In genomic region chr5:145096195-145096594, GRCm38 (mm10) we compare ENCODE assay signal across 25 mouse cellular contexts. TPM values are rescaled to one million over a fixed set of nuclear protein-coding genes. Genes with fewer than 3 reads are reported as not detected.
DNase-seq lines count a peak whose midpoint lies in the region; ATAC-seq and TF ChIP-seq lines count a peak whose summit lies in the region.
"Had no signal": no experiment of that assay in that cellular context is flagged by ENCODE, and none has a peak within 500 bp of the region (broad histone marks: within the 10 kb centered on the region; RNA-seq: fewer than 3 reads in every experiment).

No protein-coding gene starts in this region.

- H3K79me2 ChIP-seq in MEL (ENCODE audit: control insufficient read depth, insufficient read depth, low read length, poor library complexity), result peaks cover 1% of the 10 kb centered on the region; the same call in 1 of the 2 replicates

- no peak for TF ChIP-seq RAD21 in MEL (IDR thresholded peaks at IDR 0.05; ENCODE audit: low read depth, low read length)

- ATAC-seq in megakaryocyte progenitor cell, adult 5-6 weeks (replicated peaks; ENCODE audit: poor library complexity), result peak; percentile 29; the same call in 1 of the 2 replicates
- ATAC-seq: activated CD4-positive, CD25-positive, alpha-beta regulatory T cell, adult 4 months; forebrain, embryonic 14.5 days; forebrain, embryonic 16.5 days had no signal

- TF ChIP-seq POLR2A in MEL (IDR thresholded peaks at IDR 0.05; ENCODE audit: control insufficient read depth in 1 of 2, insufficient read depth in 1 of 2, low read depth in 1 of 2, low read length in 2 of 2, poor library complexity in 1 of 2), result no peak

- no peaks in the 10 kb centered on the region for H3K27me3 ChIP-seq in MEL (ENCODE audit: control insufficient read depth in 1 of 2, insufficient read depth in 2 of 2, low read length in 2 of 2)
- H3K27me3 ChIP-seq: embryonic facial prominence, embryonic 12.5 days; forebrain, embryonic 12.5 days had no signal

- no peak overlapping the region for H3K4me3 ChIP-seq in MEL (ENCODE audit: control insufficient read depth in 1 of 2, insufficient read depth in 1 of 2, low read depth in 2 of 2, low read length in 2 of 2)
- H3K4me3 ChIP-seq: embryonic facial prominence, embryonic 10.5 days; embryonic facial prominence, embryonic 12.5 days; forebrain, embryonic 12.5 days had no signal

- no peak overlapping the region for H3K9ac ChIP-seq in MEL (ENCODE audit: control insufficient read depth, low read depth, low read length, poor library complexity, severe bottlenecking)
- H3K9ac ChIP-seq: embryonic facial prominence, embryonic 12.5 days; forebrain, embryonic 12.5 days had no signal

- TF ChIP-seq CTCF in MEL (IDR thresholded peaks at IDR 0.05 in 2 of 3, conservative IDR thresholded peaks at IDR 0.05 in 1 of 3; ENCODE audit: control insufficient read depth in 1 of 3, insufficient read depth in 1 of 3, low read depth in 2 of 3, low read length in 3 of 3, poor library complexity in 1 of 3, severe bottlenecking in 1 of 3), result no peak

- TF ChIP-seq EP300 in MEL (IDR thresholded peaks at IDR 0.05; ENCODE audit: low read depth in 1 of 2, low read length in 2 of 2), result no peak

- H3K36me3 ChIP-seq in MEL (ENCODE audit: control insufficient read depth in 1 of 2, insufficient read depth in 2 of 2, low read length in 2 of 2), result peaks cover 33 to 44% of the 10 kb centered on the region in 2 experiments

- H3K9me3 ChIP-seq in MEL (replicated peaks; ENCODE audit: insufficient read depth, low read length), result no peaks in the 10 kb centered on the region
- H3K9me3 ChIP-seq: embryonic facial prominence, embryonic 10.5 days; embryonic facial prominence, embryonic 12.5 days; forebrain, embryonic 12.5 days; G1E had no signal

- no peak for DNase-seq in MEL (ENCODE audit: low read depth, low spot score)
- DNase-seq in right cerebral cortex, postnatal 14 days, result no peak
- DNase-seq in layer of hippocampus, adult 11-12 months (ENCODE audit: low spot score), result no peak
- no peak for DNase-seq in layer of hippocampus, postnatal 25 days (ENCODE audit: extremely low spot score in 1 of 2, low spot score in 1 of 2)
- DNase-seq: adrenal gland, adult 8-10 months; adrenal gland, postnatal 14 days; adrenal gland, postnatal 36 days; cerebellum, adult 11-12 months; cerebellum, adult 2 months; cerebellum, adult 9-10 months; cerebellum, postnatal 10 days; cerebellum, postnatal 25 days had no signal

- H3K27ac ChIP-seq in MEL (ENCODE audit: control insufficient read depth, low read depth, low read length), result peak overlapping the region; percentile 6; the same call in 1 of the 2 replicates
- H3K27ac ChIP-seq: embryonic facial prominence, embryonic 10.5 days; embryonic facial prominence, embryonic 12.5 days; forebrain, embryonic 12.5 days had no signal

- peaks cover 13 to 30% of the 10 kb centered on the region in 2 experiments for H3K4me1 ChIP-seq in MEL (ENCODE audit: control insufficient read depth in 1 of 2, insufficient read depth in 2 of 2, low read length in 2 of 2)
- H3K4me1 ChIP-seq: embryonic facial prominence, embryonic 10.5 days; embryonic facial prominence, embryonic 12.5 days; forebrain, embryonic 12.5 days had no signal

TF ChIP-seq in MEL, 35 proteins besides CTCF, POLR2A, EP300 and RAD21:
- no peak for TF ChIP-seq POLR2AphosphoS5 (IDR thresholded peaks at IDR 0.05; ENCODE audit: borderline replicate concordance, low read depth, low read length)
- no peak for TF ChIP-seq USF1 (IDR thresholded peaks at IDR 0.05; ENCODE audit: low read depth, low read length)
- TF ChIP-seq ZKSCAN1 (IDR thresholded peaks at IDR 0.05; ENCODE audit: low read depth, low read length), result no peak
- no peak for TF ChIP-seq MXI1 (IDR thresholded peaks at IDR 0.05; ENCODE audit: low read depth, low read length)
- TF ChIP-seq TCF12 (IDR thresholded peaks at IDR 0.05; ENCODE audit: low read depth, low read length), result no peak
- TF ChIP-seq POLR2AphosphoS2 (IDR thresholded peaks at IDR 0.05; ENCODE audit: low read length), result no peak
- no peak for TF ChIP-seq ZMIZ1 (IDR thresholded peaks at IDR 0.05; ENCODE audit: low read depth, low read length)
- TF ChIP-seq UBTF (IDR thresholded peaks at IDR 0.05; ENCODE audit: borderline replicate concordance, insufficient read depth, low read depth, low read length), result no peak

RNA-seq across cellular contexts. Expression of gene Kpna7, which starts 12.4 kb away (rescaled TPM):
- total RNA-seq in MEL (2012; rRNA removed), result 0.35 and 2.5 TPM in 2 replicates
- 1 to 10 TPM in 1 of 2 experiments, not detected in 1; 2.2 TPM for polyA plus RNA-seq in MEL (2012; ENCODE audit: insufficient read depth in 1 of 2, insufficient read length in 2 of 2, low read depth in 1 of 2, low replicate concordance in 2 of 2, missing spikeins in 1 of 2)
- not detected in 2 replicates for total RNA-seq in megakaryocyte progenitor cell, adult 5-6 weeks (2015)
- not detected in 2 replicates for total RNA-seq in megakaryocyte progenitor cell, adult 5-6 weeks (2017)
- total RNA-seq in layer of hippocampus, postnatal 25 days (2021), result not detected
- total RNA-seq: adrenal gland, adult 18-20 months; adrenal gland, adult 8-10 months; adrenal gland, postnatal 14 days; adrenal gland, postnatal 36 days; G1E had no signal
- polyA plus RNA-seq: activated CD4-positive, CD25-positive, alpha-beta regulatory T cell, adult 4 months; C2C12; cerebellum, adult 2 months; cortical plate, adult 2 months; embryonic facial prominence, embryonic 12.5 days; embryonic facial prominence, embryonic 14.5 days; forebrain, embryonic 12.5 days; forebrain, embryonic 14.5 days; forebrain, embryonic 16.5 days; frontal cortex, adult 2 months; G1E had no signal

RNA-seq across cellular contexts. Expression of gene Arpc1a, which starts 12.6 kb away (rescaled TPM):
- total RNA-seq in MEL (2012; rRNA removed), result 85.8 and 96.9 TPM in 2 replicates
- polyA plus RNA-seq in MEL (2012; ENCODE audit: insufficient read depth in 1 of 2, insufficient read length in 2 of 2, low read depth in 1 of 2, low replicate concordance in 2 of 2, missing spikeins in 1 of 2), result 100 to 1,000 TPM; 187 to 306 TPM
- 72.3 and 79.9 TPM in 2 replicates for total RNA-seq in megakaryocyte progenitor cell, adult 5-6 weeks (2015)
- total RNA-seq in megakaryocyte progenitor cell, adult 5-6 weeks (2017), result 47.7 and 51.2 TPM in 2 replicates
- 100 to 1,000 TPM; 257 to 274 TPM for total RNA-seq in layer of hippocampus, postnatal 25 days (2021)

RNA-seq across cellular contexts. Expression of gene Arpc1b, which starts 17.8 kb away (rescaled TPM):
- 432 and 582 TPM in 2 replicates for total RNA-seq in MEL (2012; rRNA removed)
- 100 to 1,000 TPM; 143 to 708 TPM for polyA plus RNA-seq in MEL (2012; ENCODE audit: insufficient read depth in 1 of 2, insufficient read length in 2 of 2, low read depth in 1 of 2, low replicate concordance in 2 of 2, missing spikeins in 1 of 2)
- 252 and 253 TPM in 2 replicates for total RNA-seq in megakaryocyte progenitor cell, adult 5-6 weeks (2015)
- total RNA-seq in megakaryocyte progenitor cell, adult 5-6 weeks (2017), result 169 and 205 TPM in 2 replicates
- 10 to 100 TPM; 33.6 to 34.2 TPM for total RNA-seq in layer of hippocampus, postnatal 25 days (2021)

RNA-seq across cellular contexts. Expression of gene Pdap1, which starts 43.8 kb away (rescaled TPM):
- 104 and 106 TPM in 2 replicates for total RNA-seq in MEL (2012; rRNA removed)
- 100 to 1,000 TPM in 1 of 2 experiments, not detected in 1; 301 TPM for polyA plus RNA-seq in MEL (2012; ENCODE audit: insufficient read depth in 1 of 2, insufficient read length in 2 of 2, low read depth in 1 of 2, low replicate concordance in 2 of 2, missing spikeins in 1 of 2)
- total RNA-seq in megakaryocyte progenitor cell, adult 5-6 weeks (2015), result 61.3 and 66.9 TPM in 2 replicates
- 152 and 264 TPM in 2 replicates for total RNA-seq in megakaryocyte progenitor cell, adult 5-6 weeks (2017)
- total RNA-seq in layer of hippocampus, postnatal 25 days (2021), result 100 to 1,000 TPM in 1 of 2 experiments, 10 to 100 TPM in 1; 90.1 to 102 TPM

RNA-seq across cellular contexts. Expression of gene Bud31, which starts 44.0 kb away (rescaled TPM):
- 203 and 207 TPM in 2 replicates for total RNA-seq in MEL (2012; rRNA removed)
- 100 to 1,000 TPM in 1 of 2 experiments, not detected in 1; 193 TPM for polyA plus RNA-seq in MEL (2012; ENCODE audit: insufficient read depth in 1 of 2, insufficient read length in 2 of 2, low read depth in 1 of 2, low replicate concordance in 2 of 2, missing spikeins in 1 of 2)
- total RNA-seq in megakaryocyte progenitor cell, adult 5-6 weeks (2015), result 164 and 217 TPM in 2 replicates
- 218 and 231 TPM in 2 replicates for total RNA-seq in megakaryocyte progenitor cell, adult 5-6 weeks (2017)
- 10 to 100 TPM; 69.5 to 81.9 TPM for total RNA-seq in layer of hippocampus, postnatal 25 days (2021)

Comparison
In these comparisons a context has a peak if more than half of its experiments do, and no peak if none do; other contexts are left out.
1. RNA of gene Arpc1b, which starts 17.8 kb away (total RNA-seq): 432 to 582 TPM in MEL and 169 to 253 TPM in megakaryocyte progenitor cell, adult 5-6 weeks; 33.6 to 34.2 TPM in layer of hippocampus, postnatal 25 days; every median in the first group is over 4 times any median in the second.